Mouse (Mus musculus): ENCODE results near the gene Coq10a.

Gene Coq10a

DNA sequence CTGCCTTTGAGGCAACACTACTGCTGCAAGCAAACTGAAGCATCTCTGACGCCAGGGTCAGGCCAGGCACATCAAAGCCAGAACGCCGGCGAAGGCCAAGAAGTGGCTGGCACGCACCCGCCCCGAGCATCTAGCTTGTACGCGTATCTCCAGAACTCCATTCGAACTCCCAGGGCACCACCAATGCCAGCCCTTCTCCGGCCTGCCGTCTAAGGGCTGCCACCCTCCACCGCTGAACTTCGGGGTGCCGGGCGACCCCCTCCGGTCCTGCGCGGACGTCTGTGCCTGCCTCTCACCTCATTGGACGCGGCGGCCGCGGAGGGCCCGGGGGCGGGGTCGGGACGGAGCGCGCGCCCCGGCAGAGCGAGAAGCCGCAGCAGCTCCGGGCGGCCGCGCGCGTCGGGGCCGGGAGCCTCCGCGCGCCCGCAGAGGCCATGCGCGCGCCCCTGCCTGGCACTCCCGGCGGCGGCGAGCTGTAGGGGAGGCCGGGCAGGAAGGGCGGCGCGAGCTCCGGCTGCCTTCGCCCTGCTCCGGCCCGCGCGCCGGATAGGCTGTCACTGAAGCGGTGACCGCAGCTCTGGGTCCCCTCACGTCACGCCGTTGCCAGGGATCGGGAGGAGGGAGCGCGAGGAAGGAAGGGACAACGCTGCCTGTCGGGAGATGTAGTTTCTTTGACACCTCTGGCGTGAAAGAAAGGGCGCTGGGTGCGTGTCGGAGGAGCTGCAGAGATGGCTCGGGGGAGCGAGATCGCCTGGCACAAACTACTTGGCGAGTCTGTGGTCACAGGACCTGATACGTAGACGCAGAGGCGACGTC, at the start of gene Coq10a:
Gene Coq10a (minus strand): TSS at position 596 of the 816 bp plus-strand sequence.
- peak; percentile 93 to 98 for DNase-seq

DNA sequence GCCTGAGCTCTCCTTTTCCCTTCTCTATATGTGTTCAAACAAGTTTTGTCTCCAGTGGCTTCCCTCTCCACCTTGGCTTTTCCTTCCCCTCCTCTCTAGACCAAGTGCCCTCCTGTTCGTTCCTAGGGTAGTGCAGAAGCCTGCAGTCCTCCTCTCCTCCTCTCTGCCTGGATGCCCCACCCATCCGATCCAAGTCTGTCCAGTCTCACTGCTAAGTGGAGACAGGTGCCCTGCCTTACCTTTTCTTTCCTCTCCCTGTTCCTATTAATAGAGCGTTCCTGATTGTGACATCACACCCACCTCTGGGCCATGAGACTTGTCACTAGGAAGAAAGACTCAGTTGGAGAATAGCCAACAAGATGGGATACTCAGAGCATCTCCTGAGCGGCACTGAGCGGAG, 46.1 kb upstream of the Coq10a start:
- no peak for DNase-seq

DNA sequence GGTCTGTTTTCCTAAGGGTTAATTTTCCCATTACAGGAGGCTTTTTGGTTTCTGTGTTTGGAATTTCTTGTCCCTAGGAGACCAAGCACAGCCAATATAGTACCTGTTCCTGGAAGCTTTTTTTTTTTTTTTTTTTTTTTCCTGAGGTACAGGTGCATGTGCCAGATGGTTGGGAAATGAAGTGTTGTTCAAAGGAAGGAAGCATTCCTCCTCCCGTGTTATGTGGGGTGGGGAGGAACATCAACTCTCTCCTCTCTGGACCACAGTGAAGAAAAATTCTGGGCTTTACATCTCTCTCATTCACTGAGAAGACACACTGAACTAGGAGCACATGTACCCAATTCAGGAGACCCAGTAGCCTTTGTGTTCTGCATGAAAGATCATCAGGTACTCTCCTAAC, 44.3 kb upstream of the Coq10a start:
- DNase-seq: peak; percentile 36 to 49

DNA sequence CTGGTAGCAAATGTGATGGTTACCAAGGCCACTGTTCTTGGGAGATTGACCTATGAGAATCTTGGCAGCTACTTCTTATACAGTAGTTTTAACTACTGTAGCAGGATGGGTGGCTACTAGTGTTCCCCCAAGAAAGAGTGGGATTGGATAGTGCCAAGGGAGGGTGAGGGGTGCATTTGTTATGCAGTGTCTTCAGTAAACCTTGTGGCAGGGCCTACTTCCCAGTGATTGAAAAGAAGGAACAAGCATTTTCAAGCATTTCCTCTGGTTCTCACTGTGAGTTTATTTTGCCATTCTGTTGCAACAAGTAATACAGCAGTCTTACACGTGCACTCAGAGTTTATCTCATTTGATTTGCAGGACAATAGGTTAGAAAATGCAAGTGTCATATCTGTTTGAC, 43.8 kb upstream of the Coq10a start:
- DNase-seq: no peak

DNA sequence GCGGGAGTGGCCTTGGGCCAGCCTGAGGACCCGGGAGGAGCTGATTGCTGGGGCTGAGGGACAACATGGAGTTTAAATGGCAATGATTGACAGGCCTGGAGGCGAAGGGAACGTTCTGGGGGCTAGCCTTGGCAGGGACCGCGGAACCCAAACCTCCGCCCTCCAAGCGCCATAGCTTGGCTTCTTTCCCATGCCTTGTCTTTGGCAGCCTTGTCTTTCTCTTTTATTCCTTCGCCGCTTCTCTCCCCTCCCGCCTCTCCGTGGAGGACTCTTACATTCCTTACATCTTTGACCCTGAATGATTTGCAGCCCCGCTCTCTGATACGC, 43.2 kb upstream of the Coq10a start:
- DNase-seq: peak; percentile 45 to 48

DNA sequence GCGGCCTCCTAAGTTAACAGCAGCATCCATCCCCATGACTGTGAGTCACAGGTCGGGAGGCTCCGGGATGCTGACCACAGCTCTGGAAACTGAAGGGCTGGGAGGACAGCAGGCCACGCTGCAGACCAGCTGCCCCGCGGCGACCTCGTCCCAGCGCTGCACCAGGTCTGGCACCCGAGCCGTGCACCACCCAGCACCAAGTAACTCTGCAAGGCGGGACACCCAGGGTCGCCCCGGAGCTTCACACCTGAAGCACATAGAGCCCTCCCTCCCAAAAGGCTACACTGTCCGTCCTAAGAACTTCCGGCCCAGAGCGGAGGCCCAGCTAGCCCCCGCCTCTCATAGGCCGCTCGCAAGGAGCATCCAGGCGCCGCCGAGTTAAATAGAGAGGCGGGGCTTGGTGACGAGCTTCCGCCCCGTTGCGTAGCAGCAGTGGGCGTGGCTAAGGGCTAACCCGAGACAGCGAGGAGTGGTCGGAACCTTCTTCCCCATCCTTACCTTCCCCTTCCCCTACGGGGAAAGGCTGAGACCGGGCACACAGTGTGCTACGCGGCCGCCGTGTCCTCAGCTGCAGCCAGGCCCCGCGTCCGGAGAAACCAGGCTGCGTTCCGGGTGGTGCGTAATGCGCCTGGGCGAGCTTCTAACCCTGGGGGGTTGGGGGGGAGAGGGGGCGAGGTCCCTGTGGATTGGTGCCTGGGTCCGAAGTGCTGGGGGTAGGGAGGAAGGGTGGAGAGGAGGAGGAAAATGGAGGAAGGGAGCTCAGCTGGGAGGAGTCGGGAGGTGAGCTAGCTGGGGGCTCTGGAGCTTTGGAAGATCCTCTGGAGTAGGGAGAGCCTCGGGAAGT, 42.6 kb upstream of the Coq10a start, which contains the start of the genes Nabp2 and Rnf41:
Gene Nabp2 (minus strand): TSS at position 282 of the 844 bp plus-strand sequence.
Gene Rnf41 (plus strand): TSS at position 447 of the 844 bp plus-strand sequence.
- DNase-seq: peak; percentile 95

DNA sequence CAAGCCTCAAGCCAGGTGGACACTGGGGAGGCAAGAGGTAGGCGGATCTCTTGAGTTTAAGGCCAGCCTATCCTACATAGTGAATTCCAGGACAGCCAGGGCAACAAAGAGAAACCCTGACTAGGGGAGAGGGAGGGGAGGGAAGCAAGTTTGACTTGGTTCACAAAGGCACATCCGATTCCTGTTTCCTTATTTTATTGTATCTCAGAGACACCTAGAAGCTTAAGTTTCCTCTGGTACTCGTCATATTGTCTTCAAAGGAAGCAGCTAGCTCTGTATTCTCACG, 41.7 kb upstream of the Coq10a start:
- no peak for DNase-seq

DNA sequence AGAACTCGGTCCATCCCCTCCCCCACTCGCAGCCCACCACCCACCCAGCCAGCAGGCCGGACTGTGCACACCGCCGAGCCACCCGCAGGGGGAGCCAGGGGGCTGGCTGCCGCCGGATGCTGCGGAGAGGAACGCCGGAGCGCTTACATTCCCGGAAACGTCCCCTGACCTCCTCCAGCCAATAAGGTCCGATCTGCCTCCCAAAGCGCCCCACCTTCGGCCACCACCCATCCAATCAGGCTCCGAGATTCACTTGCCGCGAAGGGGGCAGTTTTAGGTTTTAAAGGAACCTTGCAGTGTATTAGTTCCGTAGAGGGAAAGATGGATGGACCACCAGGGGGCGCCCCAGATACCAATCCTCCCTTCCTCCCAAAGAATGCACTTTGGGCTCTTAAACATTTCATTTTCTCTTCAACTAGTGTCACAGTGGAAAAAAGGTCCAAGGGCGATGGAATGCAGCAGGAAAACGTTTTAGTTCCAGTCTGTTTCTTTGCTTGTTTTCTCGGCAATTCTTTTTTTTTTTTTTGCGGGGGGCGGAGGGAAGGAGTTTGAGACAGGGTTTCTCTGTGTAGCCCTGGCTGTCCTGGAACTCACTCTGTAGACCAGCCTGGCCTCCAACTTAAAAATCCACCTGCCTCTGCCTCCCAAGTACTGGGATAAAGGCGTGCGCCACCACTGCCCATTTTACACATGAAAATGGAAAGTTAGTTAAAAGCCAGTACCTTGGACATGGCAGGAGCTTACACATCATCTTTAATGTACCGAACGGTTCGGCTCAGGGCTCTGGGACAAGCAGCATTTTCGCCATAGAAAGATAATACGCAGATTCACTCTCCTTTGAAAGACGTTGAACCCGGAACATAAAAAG, 41.1 kb upstream of the Coq10a start:
- DNase-seq: peak; percentile 97 to 98

DNA sequence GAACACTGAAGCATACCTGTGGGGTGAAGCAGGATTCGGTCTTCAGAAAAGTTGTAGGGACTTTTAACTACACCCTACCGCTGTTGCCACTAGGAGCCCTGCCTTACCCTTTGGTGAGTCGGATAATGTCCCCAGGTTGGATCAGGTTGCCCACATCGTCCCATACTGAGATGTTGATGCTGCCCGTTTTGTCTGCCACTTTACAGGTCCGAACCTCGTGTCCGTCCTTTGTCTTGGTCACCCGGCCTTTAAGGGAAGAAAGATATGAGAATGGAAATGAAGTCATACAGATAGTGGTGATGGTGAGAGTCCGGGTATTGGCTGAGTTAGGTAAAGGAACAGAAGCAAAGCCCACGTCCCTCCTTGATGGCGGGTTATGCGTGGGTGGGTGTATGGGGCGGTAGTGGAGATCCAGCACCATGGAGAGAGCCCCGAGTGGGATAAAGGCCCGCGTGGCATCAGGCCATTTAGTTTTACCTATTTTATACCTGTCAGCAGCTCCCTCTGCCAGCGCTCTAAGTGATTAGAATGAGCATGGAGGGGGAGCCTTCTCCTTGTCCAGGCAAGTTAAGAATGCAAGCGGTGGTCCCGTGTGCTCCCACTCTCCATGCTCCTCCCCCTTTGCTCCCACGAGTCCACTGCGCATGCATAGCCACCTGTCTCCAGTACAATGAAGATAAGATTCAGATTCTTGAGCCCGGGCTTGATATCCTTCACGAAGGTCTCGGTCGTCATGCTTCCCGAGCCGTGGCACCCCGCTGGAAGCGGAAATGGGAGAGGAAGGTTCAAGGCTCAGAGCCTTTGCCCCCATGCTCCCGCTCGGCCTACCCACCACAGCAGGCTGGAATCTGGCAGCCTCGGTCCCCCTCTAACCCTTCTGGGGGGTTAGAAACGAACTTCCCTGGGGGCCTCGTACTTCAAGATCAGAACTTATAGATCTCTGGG, 40.1 kb upstream of the Coq10a start:
- DNase-seq: peak; percentile 46 to 58

DNA sequence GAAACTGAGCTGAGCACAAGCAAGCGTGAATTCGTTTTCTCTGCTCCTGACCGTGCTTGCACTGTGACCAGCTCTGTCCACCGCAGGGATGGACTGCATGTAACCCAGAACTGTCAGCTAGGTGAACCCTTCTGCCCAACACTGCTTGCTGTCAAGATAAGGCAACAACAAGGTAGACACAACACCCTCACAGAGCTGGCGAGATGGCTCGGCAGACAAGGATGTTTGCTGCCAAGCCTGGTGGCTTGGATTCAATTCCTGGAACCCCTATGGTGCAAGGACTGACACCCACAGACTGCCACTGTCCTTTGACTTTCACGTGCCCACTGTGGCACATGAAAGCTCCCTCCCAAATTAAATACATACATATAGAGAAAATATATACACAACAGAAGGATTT, 35.1 kb upstream of the Coq10a start:
- peak; percentile 77 for DNase-seq

DNA sequence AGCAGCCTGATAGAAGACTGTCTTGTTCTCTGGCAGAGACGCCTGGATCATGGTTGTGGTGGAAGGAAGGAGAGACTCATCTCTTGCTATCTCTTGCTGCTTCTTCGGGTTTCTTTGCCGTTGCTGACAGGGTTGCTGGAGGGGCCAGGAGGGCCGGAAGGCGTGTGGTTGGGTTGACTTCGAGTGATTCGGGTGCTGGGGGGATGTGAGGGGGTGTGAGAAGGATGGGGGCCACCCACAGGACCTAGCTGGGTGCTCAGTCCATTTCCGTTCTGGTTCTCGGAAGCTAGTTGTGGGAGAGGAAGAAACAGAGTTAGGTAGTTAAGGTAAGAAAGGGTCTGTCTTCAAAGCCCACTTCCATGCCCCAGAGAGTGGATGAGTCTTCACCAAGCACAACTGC, 32.8 kb upstream of the Coq10a start:
- DNase-seq: no peak

DNA sequence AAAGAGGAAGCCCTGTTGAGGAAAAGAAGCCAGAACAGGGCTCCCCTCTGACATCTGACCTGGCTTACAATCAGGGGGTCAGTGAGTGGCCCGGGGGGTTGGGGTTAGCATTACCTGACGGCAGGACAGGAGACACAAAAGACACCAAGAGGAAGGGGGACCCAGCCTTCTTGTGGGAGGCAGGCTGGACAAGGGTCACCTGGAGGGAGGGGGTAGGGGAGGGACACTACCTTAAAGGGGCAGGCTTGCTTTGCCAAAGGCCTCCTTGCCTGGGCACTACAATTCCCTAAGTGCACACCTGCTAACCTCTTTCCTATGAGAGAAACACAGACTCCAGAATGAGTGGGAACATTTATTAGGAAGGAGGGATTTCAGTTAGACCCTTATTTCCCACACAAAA, 32.3 kb upstream of the Coq10a start, which contains the start of gene Slc39a5:
Gene Slc39a5 (minus strand): TSS at position 174 of the 400 bp plus-strand sequence.
- no peak for DNase-seq

DNA sequence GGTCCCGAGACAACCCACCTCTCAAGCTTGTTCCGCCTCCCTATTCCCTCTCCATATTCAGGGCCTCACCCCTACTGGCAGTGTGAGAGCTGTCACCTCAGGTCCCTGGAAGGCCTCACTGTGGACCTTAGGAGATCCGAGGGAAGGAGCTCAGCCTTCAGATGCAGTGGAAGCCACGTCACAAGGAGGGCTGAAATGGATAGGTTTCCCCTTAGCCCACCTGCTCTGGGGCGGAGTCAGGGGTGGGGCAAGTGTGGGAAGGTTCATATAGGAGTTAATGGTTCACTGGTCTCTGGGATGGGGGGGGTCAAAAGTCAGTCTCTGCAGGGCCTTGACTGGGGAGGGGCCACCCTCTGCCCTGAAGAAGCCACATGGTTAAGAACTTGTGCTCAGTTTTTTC, 31.5 kb upstream of the Coq10a start:
- DNase-seq: no peak

DNA sequence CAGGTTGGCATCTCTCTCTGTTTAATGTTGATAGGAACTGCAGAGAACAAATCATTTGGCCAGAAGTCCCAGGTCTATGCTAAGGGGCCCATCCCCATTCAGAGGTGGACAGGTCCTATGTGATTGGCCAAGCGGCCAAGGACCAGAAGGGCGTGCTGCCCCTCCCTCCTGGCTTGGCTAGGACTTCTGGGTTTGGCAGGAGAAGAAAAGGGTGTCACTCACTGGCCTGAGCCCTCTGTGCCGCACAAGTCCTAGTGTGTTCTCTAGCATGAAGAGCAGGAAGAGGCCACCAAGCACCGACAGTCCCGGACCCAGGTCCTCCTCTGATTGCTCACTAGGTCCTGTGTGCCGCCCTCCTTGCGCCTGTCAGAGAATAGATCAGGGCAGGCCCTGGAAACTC, 28.7 kb upstream of the Coq10a start:
- DNase-seq: peak; percentile 59 to 68

DNA sequence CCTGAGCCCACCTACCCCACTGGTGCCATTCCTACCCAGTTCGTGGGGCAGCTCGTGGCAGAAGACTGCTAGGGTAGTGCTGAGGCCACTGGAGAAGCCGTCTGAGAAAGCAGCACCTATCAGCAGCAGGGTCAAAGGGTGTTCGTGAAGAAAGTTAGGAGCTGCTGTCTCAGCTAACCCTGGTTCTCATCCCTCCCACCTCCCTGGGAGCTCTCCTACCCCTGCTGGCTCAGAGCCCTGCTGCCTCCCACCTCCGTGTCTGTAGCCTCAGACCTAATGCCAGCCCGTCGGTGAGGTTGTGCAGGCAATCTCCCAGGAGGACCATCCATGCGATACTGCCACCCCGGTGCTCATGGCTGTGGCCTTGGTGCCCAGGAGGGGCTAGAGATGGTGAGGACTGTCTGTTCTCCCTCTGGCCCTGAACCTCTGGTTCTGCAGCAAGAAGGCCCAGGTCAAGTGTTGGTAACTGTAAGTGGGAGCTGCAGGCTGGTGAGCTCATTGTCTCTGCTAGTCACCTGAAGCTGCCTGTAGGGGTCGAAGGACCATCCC, 28.0 kb upstream of the Coq10a start:
- DNase-seq: no peak

DNA sequence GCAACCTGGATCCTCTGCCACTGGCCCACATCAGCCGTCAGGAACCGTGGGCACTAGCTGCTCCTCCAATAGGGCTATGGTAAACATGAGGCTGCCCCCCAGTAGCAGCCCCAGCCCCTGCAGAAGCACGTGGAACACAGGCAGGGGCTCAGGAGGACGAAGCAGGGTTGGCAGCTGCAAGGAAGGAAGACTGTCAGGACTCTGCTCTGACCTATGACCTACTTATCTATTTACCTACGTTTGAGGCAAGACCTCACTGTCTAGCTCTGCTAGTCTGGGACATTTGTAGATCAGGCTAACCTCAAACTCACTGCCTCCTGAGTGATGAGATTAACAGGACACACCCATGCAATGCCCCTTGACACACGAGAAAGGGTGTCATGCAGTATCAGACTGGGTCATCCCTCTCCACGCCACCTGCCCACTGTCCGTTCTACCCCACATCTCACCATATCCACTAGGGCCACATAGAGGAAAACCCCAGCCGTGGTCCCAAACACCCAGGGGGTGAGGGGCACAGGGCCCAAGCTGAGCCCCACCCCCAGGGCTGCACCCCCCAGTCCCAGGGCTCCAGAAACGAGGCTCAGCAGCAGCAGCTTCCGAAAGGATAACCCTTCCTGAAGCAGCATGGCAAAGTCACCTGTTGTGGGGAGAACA, 27.3 kb upstream of the Coq10a start:
- no peak for DNase-seq

DNA sequence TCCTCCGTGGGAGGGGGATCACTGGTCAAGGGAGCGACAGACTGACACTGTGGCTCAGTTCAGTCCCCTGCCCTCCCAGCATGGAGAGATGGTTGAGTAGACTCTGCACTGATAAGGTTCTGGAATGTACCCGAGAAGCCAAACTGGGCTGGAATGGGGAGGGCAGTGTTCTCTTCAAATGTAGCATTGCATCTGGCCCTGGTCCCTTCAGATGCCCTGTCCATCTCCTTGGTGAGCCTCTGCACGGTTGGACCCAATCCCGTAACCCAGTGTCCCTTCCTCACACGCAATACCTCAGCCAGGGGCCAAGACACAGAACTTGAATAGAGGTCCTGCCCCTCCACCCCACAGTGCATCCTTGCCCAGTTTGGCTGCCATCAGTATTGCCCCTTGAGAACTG, 23.1 kb upstream of the Coq10a start:
- DNase-seq: no peak

DNA sequence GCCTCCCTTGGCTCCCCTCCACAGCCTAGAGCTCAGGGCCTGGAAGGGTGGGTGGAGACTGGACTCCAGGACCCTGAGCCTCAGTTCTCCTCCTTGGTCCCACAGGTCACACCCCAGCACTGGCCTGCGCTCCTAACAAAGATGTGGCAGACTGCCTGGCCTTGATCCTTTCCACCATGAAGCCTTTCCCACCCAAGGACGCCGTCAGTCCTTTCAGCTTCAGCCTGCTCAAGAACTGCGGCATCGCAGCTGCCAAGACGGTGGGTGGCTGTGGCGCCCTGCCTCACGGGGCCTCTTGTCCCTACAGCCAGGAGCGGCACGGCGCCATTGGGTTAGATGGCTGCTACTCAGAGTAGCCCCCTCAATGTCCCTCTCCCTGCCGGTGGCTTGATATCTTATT, 21.6 kb upstream of the Coq10a start:
- no peak for DNase-seq

DNA sequence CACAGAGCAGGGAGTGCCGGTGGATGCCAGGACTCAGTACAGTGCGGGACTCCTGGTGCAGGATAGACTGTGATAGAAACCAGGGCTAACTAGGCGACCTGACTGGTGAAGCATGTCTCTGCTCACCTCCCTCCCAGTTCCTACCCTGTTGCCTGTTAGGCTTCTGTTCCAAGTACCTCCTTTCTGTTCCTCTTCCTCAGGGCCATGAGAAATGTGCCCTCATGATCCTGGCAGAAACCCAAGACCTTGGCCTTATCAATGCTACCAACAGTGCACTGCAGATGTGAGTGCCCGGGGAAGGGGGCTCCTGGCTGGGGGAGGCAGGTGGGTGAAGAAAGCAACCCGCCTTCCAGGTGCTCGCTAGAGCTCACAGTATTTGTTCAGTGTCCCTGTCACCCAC, 20.8 kb upstream of the Coq10a start:
- DNase-seq: no peak

DNA sequence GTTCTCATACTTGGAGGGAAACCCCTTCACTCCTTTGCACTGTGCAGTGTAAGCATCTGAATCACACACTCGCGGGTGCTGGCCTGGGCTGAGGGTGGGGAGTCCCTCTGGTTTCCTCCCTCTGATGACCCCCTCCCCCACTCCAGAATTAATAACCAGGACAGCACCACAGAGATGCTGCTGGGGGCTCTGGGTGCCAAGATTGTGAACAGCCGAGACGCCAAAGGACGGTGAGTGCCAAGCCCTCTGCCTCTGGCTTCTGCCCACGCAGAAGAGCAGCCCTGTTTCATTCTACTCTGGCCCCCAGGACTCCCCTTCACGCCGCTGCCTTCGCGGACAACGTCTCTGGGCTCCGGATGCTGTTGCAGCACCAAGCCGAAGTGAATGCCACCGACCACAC, 20.1 kb upstream of the Coq10a start:
- peak in 1 of 2 experiments; percentile 26 for DNase-seq

DNA sequence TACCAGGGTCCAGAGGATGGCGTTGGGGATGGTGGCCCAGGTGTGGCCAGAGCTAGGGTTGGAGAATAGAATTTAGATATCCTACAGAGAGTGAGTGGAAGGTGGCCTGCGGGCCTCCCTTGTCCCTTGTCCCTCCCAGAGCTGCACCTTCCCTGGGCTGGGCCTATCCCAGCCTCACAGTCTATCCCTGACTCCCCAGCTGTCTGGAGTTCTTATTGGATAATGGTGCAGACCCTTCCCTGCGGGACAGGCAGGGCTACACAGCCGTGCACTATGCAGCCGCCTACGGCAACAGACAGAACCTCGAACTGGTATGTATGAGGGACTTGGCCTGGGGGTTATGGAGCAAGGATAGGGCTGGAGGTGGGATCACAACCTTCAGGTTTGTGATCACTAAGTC, 17.1 kb upstream of the Coq10a start:
- no peak for DNase-seq
